Mouse (Mus musculus) embryo, embryonic 11 days (tissue): ENCODE results near the gene Ptprn2.

Experiments
- DNase-seq: peaks from one replicate; pipeline ENCODE4 v3.0.0-alpha.2; 2015

Gene Ptprn2

GRCm38 (mm10) chr12:117274576-117274975 is 789.1 kb downstream of the Ptprn2 start:
- no peak for DNase-seq

- DNase-seq = no peak
Measured at GRCm38 (mm10) chr12:117280790-117281189, 795.3 kb downstream of the Ptprn2 start.

GRCm38 (mm10) chr12:117282659-117283058 is 797.1 kb downstream of the Ptprn2 start:
- no peak for DNase-seq

GRCm38 (mm10) chr12:117287456-117287855 is 801.9 kb downstream of the Ptprn2 start:
- DNase-seq = no peak

GRCm38 (mm10) chr12:117291943-117292342 is 806.4 kb downstream of the Ptprn2 start:
- no peak for DNase-seq

GRCm38 (mm10) chr12:117296792-117297191 is 811.3 kb downstream of the Ptprn2 start:
- DNase-seq = no peak

GRCm38 (mm10) chr12:117299084-117299483 is 813.6 kb downstream of the Ptprn2 start:
- DNase-seq = no peak

- no peak for DNase-seq
Measured at GRCm38 (mm10) chr12:117304751-117305624, 819.5 kb downstream of the Ptprn2 start.

- no peak for DNase-seq
Measured at GRCm38 (mm10) chr12:117305625-117306105, 820.1 kb downstream of the Ptprn2 start.

- no peak for DNase-seq
Measured at GRCm38 (mm10) chr12:117312079-117312478, 826.6 kb downstream of the Ptprn2 start.

GRCm38 (mm10) chr12:117314987-117315386 is 829.5 kb downstream of the Ptprn2 start:
- DNase-seq = no peak

- no peak for DNase-seq
Measured at GRCm38 (mm10) chr12:117315661-117316060, 830.1 kb downstream of the Ptprn2 start.

GRCm38 (mm10) chr12:117318229-117318628 is 832.7 kb downstream of the Ptprn2 start:
- DNase-seq = no peak

GRCm38 (mm10) chr12:117323017-117323416 is 837.5 kb downstream of the Ptprn2 start:
- DNase-seq = no peak
